Mouse (Mus musculus) induced T-regulatory cell, adult 2 months (primary cell): Measurements from ENCODE around the gene Herc6.
"Not testable (repeated sequence)": the region's sequence is repeated elsewhere in the genome, so short reads cannot be mapped to it uniquely, and the experiment has no call there.

ENCODE experiments used
- DNase-seq: peaks from one replicate; pipeline ENCODE4 v3.0.0-alpha.2; 2012; ENCODE audit warnings: low read depth

Gene Herc6

GRCm38 (mm10) chr6:57580881-57581548 lies at the start of gene Herc6:
TSS of gene Herc6 (plus strand) at chr6:57581000.
- peak; percentile 84 for DNase-seq

GRCm38 (mm10) chr6:57531011-57531410 lies 49.8 kb upstream of the Herc6 start:
- DNase-seq: no peak

- DNase-seq: no peak
Observed at GRCm38 (mm10) chr6:57531441-57531840, 49.4 kb upstream of the Herc6 start.

- DNase-seq: no peak
Observed at GRCm38 (mm10) chr6:57532022-57532421, 48.8 kb upstream of the Herc6 start.

- DNase-seq: peak; percentile 28
Observed at GRCm38 (mm10) chr6:57533410-57533809, 47.4 kb upstream of the Herc6 start.

DNA sequence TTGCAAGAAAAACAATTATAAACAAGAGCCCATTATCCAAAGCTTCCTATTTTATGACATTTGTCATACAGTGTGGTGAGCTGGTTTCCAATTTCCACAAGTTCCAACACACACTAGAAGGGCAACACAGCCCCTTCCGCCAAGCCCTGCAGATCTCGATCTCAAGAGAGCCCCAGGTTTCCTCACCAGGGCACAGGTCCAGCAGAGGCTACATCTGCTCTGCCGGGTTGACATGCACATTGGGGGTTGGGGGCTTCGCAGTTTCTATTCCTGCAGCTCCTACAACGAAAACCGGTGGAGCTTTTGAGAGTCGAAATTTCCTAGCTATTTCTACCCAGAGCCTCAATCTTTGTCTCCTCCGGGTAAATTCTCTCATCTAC lies 46.6 kb upstream of the Herc6 start:
- DNase-seq: peak; percentile 45

GRCm38 (mm10) chr6:57534611-57535286 lies 46.1 kb upstream of the Herc6 start:
- DNase-seq: no peak

DNA sequence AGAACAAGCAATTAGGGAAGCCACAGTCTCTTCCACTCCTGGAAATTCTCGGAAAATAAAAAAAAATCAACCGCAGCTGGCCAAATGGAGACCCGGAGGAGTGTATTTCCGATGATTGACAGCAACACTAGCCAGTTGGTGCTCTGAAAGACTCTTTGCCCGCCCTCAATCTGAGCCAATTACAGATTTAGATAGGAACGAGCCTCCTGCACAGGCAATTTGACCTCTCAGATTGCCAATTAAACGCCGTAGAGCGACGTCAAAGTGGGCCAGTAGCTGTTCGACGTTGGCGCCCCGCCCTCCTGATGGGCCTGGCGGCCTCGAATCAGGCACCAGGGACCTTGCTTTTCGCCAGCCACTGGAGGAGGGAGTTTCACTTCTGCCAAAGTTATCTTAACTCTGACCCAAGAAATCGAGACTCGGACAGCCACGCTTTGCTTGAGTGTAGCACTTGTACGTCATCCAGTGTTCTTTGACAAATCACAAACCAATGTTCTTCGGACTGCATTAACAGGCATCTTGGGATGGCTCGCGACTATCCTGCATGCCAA lies 45.3 kb upstream of the Herc6 start, which contains the start of gene Ppm1k:
Gene Ppm1k (minus strand): TSS at position 83 of the 551 bp plus-strand sequence.
- peak; percentile 99 for DNase-seq

DNA sequence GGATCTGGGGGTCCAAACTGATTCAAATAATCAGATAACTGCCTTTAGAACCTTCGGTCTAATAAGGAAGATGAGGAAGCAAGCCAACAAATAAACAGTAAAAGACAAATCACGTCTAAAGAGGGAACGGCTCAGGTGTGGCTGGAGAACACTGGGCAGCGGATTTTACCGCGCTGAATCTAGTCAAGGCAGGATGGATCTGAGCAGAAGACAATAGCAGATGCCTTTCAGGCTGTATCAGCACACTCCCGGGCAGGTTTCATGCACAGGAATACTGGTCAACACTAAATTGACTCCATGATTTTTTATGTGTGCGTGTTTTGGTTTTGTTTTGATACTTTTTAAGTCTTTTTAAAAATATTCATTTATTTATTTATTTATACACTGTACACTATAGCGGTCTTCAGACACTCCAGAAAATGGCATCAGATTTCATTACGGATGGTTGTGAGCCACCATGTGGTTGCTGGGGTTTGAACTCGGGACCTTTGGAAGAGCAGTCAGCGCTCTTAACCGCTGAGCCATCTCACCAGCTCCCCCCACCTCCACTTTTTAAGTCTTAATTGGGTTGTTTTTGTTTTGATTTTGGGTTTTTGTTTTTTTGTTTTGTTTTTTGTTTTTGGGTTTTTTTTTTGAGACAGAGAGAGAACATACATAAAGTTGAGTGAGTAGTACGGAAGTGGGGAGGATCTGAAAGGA lies 44.7 kb upstream of the Herc6 start:
- no peak for DNase-seq

DNA sequence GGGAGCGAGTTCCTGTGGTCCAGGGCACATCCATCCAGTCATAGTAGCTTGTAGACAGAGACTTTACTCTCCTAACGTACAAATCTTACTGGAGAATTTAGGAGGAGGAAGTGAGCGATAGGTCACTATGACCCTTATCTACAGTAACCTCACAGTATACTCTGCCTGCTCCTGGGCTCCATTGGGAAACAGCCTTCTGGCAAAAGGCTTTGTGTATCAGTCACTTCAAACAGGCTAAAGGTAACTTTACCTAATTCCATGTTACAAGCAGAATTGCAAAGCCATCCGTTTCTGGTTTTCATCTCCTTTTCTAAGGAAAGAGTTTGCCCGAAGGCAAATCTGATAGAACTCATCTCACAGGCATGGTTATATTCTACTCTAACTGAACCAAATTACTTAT lies 42.9 kb upstream of the Herc6 start:
- DNase-seq: no peak

- DNase-seq: no peak
Observed at GRCm38 (mm10) chr6:57540950-57541498, 39.8 kb upstream of the Herc6 start.

- peak; percentile 41 for DNase-seq
Observed at GRCm38 (mm10) chr6:57541737-57542335, 39.0 kb upstream of the Herc6 start.

- DNase-seq: not testable (repeated sequence)
Observed at GRCm38 (mm10) chr6:57543591-57543990, 37.2 kb upstream of the Herc6 start.

GRCm38 (mm10) chr6:57544866-57545265 lies 35.9 kb upstream of the Herc6 start:
- DNase-seq: no peak

GRCm38 (mm10) chr6:57551211-57551796 lies 29.5 kb upstream of the Herc6 start:
- DNase-seq: no peak

DNA sequence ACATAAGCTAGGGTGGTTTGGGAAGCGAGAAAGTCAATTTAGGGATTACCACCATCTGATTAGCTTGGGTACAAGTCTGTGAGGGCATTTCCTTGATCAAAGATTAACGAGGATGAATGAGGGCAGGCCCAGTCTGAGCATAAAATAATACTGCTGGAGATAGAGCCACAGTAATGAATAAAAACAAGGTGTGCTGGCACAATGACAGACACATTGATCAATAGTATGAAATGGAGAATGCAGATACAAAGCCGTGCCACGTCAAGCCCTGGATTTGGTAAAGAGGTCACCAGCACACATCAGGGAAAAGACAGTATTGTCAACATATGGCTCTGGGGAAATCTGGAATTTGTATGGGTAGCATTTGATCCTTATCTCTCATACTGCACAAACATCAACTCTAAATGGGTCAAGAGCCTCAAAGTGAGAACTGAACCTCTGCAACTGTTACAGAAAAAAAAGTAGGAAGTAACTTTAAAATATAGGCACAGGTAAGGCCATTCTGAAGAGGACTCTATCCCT lies 22.9 kb upstream of the Herc6 start:
- no peak for DNase-seq

GRCm38 (mm10) chr6:57563454-57563853 lies 17.3 kb upstream of the Herc6 start:
- DNase-seq: no peak

DNA sequence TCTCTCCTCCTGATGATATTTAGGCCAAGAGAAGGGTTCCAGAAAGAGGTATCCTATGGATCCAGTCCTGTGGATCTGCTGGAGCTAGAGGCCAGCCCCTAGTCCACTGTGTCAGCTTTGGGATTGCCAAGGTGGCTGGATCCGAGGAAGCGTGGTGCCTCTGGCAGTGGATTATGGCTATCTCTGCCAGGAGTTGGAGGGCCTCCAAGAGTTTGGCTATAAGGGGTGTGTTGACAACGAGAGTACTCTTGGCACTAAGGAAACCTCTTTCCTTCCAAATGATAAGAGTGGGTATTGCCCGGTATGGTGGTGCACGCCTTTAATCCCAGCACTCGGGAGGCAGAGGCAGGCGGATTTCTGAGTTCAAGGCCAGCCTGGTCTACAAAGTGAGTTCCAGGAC lies 15.3 kb upstream of the Herc6 start:
- no peak for DNase-seq

DNA sequence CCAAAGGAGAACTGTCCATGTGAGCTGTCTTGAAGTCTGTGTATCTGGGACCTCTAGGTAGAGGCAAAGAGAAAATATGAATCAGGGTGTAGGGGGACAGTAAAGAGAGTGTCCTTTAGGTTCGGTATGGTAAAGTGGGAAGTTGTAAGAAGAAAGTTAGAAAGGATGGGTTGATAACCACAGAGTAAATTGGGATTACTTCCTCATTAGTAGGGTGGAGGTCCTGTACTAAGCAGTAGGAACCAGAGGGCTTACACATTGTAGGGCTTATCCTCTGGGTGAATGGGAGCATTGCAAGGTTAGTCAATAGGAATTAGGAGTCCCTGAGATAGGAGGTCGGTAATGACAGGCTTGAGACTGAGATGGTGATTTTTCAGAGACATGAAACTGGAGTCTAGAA lies 13.2 kb upstream of the Herc6 start:
- no peak for DNase-seq

GRCm38 (mm10) chr6:57570170-57570974 lies 10.4 kb upstream of the Herc6 start:
- DNase-seq: peak; percentile 84

DNA sequence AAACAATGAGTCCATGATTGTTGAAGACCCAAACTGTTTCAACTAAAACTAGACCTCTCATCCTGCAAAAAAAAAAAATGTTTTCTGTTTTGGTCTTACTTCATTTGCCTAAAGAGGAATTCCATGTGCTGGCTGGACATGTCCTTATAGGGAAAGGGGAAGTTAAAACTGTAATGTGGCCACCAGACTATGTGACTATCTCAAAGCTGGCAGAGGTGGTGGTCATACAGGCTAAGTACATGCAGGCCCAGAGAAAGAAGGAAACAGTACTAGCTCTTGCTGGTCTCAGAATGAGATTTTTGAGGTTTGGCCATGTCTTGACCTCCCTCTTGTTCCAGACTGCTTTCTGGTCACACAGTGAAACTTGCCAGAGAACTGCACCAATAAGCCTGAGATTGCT lies 9.2 kb upstream of the Herc6 start:
- no peak for DNase-seq
